Mouse (Mus musculus) heart, embryonic 11.5 days (tissue): ENCODE data around the gene Gm1123. TPM values are rescaled to one million over a fixed set of nuclear protein-coding genes. Genes with fewer than 3 reads are reported as not detected.

Experiments
- ATAC-seq: fragments of 200-750 bp; cut with Nextera tagmentation; replicated peaks from 2 replicates; pipeline ENCODE4 v1.8.0; 2017; ENCODE audit warnings: moderate library complexity; ENCODE audit not compliant: insufficient number of reproducible peaks, low FRiP score, low TSS enrichment
- H3K27ac ChIP-seq: fragments of 300-500 bp; sonication (generic); 2 replicates; pipeline ENCODE4 v1.5.1; 2014; ENCODE audit warnings: mild to moderate bottlenecking, low read depth, low read length
- H3K27me3 ChIP-seq: fragments of 300-500 bp; sonication (generic); 2 replicates; pipeline ENCODE4 v1.6.1; 2014; ENCODE audit warnings: mild to moderate bottlenecking, low read length, mixed read lengths; ENCODE audit not compliant: control insufficient read depth, insufficient read depth
- H3K36me3 ChIP-seq: fragments of 300-500 bp; sonication (generic); 2 replicates; pipeline ENCODE4 v1.6.1; 2014; ENCODE audit warnings: mild to moderate bottlenecking, low read length, moderate library complexity, mixed read lengths; ENCODE audit not compliant: control insufficient read depth, insufficient read depth
- H3K4me1 ChIP-seq: fragments of 300-500 bp; sonication (generic); 2 replicates; pipeline ENCODE4 v1.6.1; 2014; ENCODE audit warnings: low read length; ENCODE audit not compliant: control insufficient read depth, insufficient read depth
- H3K4me2 ChIP-seq: fragments of 300-500 bp; sonication (generic); 2 replicates; pipeline ENCODE4 v1.6.1; 2014; ENCODE audit warnings: mild to moderate bottlenecking, moderate library complexity
- H3K4me3 ChIP-seq: fragments of 300-500 bp; sonication (generic); 2 replicates; pipeline ENCODE4 v1.5.1; 2014; ENCODE audit warnings: low read depth, low read length
- H3K9ac ChIP-seq: fragments of 300-500 bp; sonication (generic); 2 replicates; pipeline ENCODE4 v1.6.1; 2014; ENCODE audit warnings: mild to moderate bottlenecking, low read depth, low read length, moderate library complexity
- H3K9me3 ChIP-seq: fragments of 300-500 bp; sonication (generic); replicated peaks from 2 replicates; pipeline ENCODE4 v1.6.1; 2016; ENCODE audit warnings: low read length; ENCODE audit not compliant: control insufficient read depth
- WGBS: fragments of 180-500 bp; shearing (Covaris S2); extraction: QIAGEN DNeasy Blood & Tissue Kit; methylation state at CpG from one replicate; pipeline ENCODE4 v1.1.7; 2014; ENCODE audit not compliant: insufficient replicate concordance; 5-methylcytosine and 5-hydroxymethylcytosine counted together
- polyA plus RNA-seq: library from polyadenylated mRNA; unstranded; fragments of >200 nt; fragmentation: Nextera tagmentation; extraction: Ambion mirVana; gene quantifications from 2 replicates; pipeline ENCODE4 v1.2.1, GENCODE M21; 2014

Gm1123 gene
- polyA plus RNA-seq, 1 experiment from 2014 or later, result 0.10 TPM

GRCm38 (mm10) chr9:98957751-98958351, 77.7 kb downstream of the Gm1123 start:
- Histone ChIP-seq H3K9ac (no peak overlapping the region), H3K36me3 (no peaks in the 10 kb centered on the region), H3K27ac (no peak overlapping the region), H3K9me3 (no peaks in the 10 kb centered on the region), H3K4me1 (peaks cover 27% of the 10 kb centered on the region), H3K4me2 (no peak overlapping the region), H3K27me3 (peaks cover 94% of the 10 kb centered on the region), H3K4me3 (no peak overlapping the region)
- WGBS, result under 1% methylated on average over 23 of the region's 23 CpGs
- no peak for ATAC-seq

Other genes starting within 250 kb of the Gm1123 start
- not detected in 2 replicates for gene Prr23a1, start 193.2 kb downstream of the Gm1123 start, polyA plus RNA-seq
- gene Prr23a2, start 179.2 kb downstream of the Gm1123 start, polyA plus RNA-seq, result not detected in 2 replicates
- not detected in 2 replicates for gene Prr23a3, start 170.9 kb downstream of the Gm1123 start, polyA plus RNA-seq
- not detected in 2 replicates for gene 7420426K07Rik, start 132.6 kb downstream of the Gm1123 start, polyA plus RNA-seq
- gene Foxl2, start 80.4 kb downstream of the Gm1123 start, polyA plus RNA-seq, result not detected in 2 replicates
- 36.8 and 38.3 TPM in 2 replicates for gene Faim, start 49.3 kb downstream of the Gm1123 start, polyA plus RNA-seq
- 1.3 and 2.5 TPM in 2 replicates for gene Pik3cb, start 104.9 kb upstream of the Gm1123 start, polyA plus RNA-seq
- gene Faiml, start 201.5 kb upstream of the Gm1123 start, polyA plus RNA-seq, result not detected in 2 replicates
- gene Cep70, start 207.7 kb upstream of the Gm1123 start, polyA plus RNA-seq, result 26.1 and 27.5 TPM in 2 replicates